Mouse (Mus musculus): ENCODE results near the gene Lyrm2.

DNA sequence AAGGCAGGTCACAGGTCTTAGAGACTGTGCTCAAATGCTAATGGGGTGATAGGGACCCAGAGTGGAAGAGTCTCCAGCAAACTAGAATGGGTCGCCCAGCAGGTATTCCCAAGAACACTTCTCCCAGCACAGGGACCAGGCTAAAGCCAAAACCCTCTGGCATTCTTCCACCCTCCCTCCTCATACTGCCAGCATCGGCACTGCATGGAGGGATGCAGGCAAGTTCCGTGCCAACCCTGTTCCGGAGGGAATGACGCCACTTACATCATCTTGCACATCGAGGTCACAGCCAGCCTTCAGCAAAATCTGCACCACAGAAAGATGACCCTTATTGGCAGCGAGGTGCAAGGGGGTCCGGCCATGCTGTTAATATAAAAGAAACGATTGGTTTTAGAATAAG lies 36.0 kb downstream of the Lyrm2 start:
- TF ChIP-seq CTCF (conservative IDR thresholded peaks at IDR 0.05 in 1 of 2, IDR thresholded peaks at IDR 0.05 in 1 of 2; ENCODE audit: low read depth in 2 of 2, low read length in 2 of 2) (no peak), RAD21 (IDR thresholded peaks at IDR 0.05; ENCODE audit: low read depth, low read length) (no peak), SIN3A (IDR thresholded peaks at IDR 0.05; ENCODE audit: low read length) (no peak), IRF4 (IDR thresholded peaks at IDR 0.05; ENCODE audit: low read depth, low read length) (no peak), POLR2A (IDR thresholded peaks at IDR 0.05; ENCODE audit: low read depth, low read length) (no peak), ELF1 (IDR thresholded peaks at IDR 0.05; ENCODE audit: low read depth, low read length) (no peak), MAX (IDR thresholded peaks at IDR 0.05; ENCODE audit: low read length) (no peak), ZKSCAN1 (IDR thresholded peaks at IDR 0.05; ENCODE audit: borderline replicate concordance, low read depth, low read length) (no peak), MAFK (IDR thresholded peaks at IDR 0.05; ENCODE audit: insufficient replicate concordance, low read length) (no peak), HCFC1 (IDR thresholded peaks at IDR 0.05; ENCODE audit: low read depth, low read length) (no peak), E2F4 (IDR thresholded peaks at IDR 0.05; ENCODE audit: insufficient replicate concordance, low read depth, low read length) (no peak), EP300 (IDR thresholded peaks at IDR 0.05; ENCODE audit: low read length) (no peak)

All from CH12.LX (cell line).